Mouse (Mus musculus): Measurements from ENCODE around the gene Vmn2r53. TPM values are rescaled to one million over a fixed set of nuclear protein-coding genes. Genes with fewer than 3 reads are reported as not detected.
"Not testable (repeated sequence)": the region's sequence is repeated elsewhere in the genome, so short reads cannot be mapped to it uniquely, and the experiment has no call there.

Vmn2r53 gene
- under 1 TPM; 0.02 to 0.05 TPM for total RNA-seq (2021)

GRCm38 (mm10) chr7:12608688-12609087, at the start of gene Vmn2r53:
TSS of gene Vmn2r53 (minus strand) at chr7:12608788.
- no peak for DNase-seq

GRCm38 (mm10) chr7:12640219-12640618, 31.6 kb upstream of the Vmn2r53 start, which contains the start of gene Vmn2r54:
TSS of gene Vmn2r54 (minus strand) at chr7:12640319.
- not testable (repeated sequence) for DNase-seq

Other genes with a start within 250 kb of the Vmn2r53 start
- not detected for gene Vmn1r84, start 239.5 kb downstream of the Vmn2r53 start, total RNA-seq (2021)
- 1 to 10 TPM; 8.9 to 9.4 TPM for gene Zfp551, start 186.0 kb downstream of the Vmn2r53 start, total RNA-seq (2021)
- gene Zfp606, start 130.5 kb downstream of the Vmn2r53 start, total RNA-seq (2021) = 10 to 100 TPM; 12.6 to 13.5 TPM
- gene 2900092C05Rik, start 96.3 kb downstream of the Vmn2r53 start, total RNA-seq (2021) = not detected
- gene Vmn2r54, start 31.5 kb upstream of the Vmn2r53 start, total RNA-seq (2021) = not detected
- gene Vmn2r55, start 76.2 kb upstream of the Vmn2r53 start, total RNA-seq (2021) = not detected
- not detected for gene Vmn2r56, start 126.2 kb upstream of the Vmn2r53 start, total RNA-seq (2021)
- gene Zscan18, start 194.8 kb upstream of the Vmn2r53 start, total RNA-seq (2021) = 10 to 100 TPM; 23.2 to 25.2 TPM
- gene Zfp329, start 210.1 kb upstream of the Vmn2r53 start, total RNA-seq (2021) = 10 to 100 TPM; 22.9 to 27.8 TPM
- gene Zfp110, start 226.0 kb upstream of the Vmn2r53 start, total RNA-seq (2021) = 10 to 100 TPM; 13.6 to 14.7 TPM

All from layer of hippocampus, postnatal 36 days (tissue).